Mouse (Mus musculus) heart, embryonic 16.5 days (tissue): ENCODE data around the gene Hsd17b11. TPM values are rescaled to one million over a fixed set of nuclear protein-coding genes. Genes with fewer than 3 reads are reported as not detected.
"Not testable (repeated sequence)": the region's sequence is repeated elsewhere in the genome, so short reads cannot be mapped to it uniquely, and the experiment has no call there.

Source experiments
- ATAC-seq: fragments of 200-750 bp; cut with Nextera tagmentation; replicated peaks from 2 replicates; pipeline ENCODE4 v1.8.0; 2017; ENCODE audit warnings: moderate number of reproducible peaks; ENCODE audit not compliant: insufficient read depth, low FRiP score; ENCODE audit errors: extremely low read depth
- H3K27ac ChIP-seq: fragments of 300-500 bp; sonication (generic); 2 replicates; pipeline ENCODE4 v1.5.1; 2014; ENCODE audit warnings: mild to moderate bottlenecking, low read length, control low read depth, moderate library complexity
- H3K27me3 ChIP-seq: fragments of 300-500 bp; sonication (generic); 2 replicates; pipeline ENCODE4 v1.6.1; 2014; ENCODE audit warnings: low read length, mixed read lengths; ENCODE audit not compliant: control insufficient read depth, insufficient read depth
- H3K36me3 ChIP-seq: fragments of 300-500 bp; sonication (generic); 2 replicates; pipeline ENCODE4 v1.6.1; 2014; ENCODE audit not compliant: control insufficient read depth, insufficient read depth
- H3K4me1 ChIP-seq: fragments of 300-500 bp; sonication (generic); 2 replicates; pipeline ENCODE4 v1.6.1; 2014; ENCODE audit warnings: low read length, mixed read lengths; ENCODE audit not compliant: control insufficient read depth, insufficient read depth
- H3K4me2 ChIP-seq: fragments of 300-500 bp; sonication (generic); 2 replicates; pipeline ENCODE4 v1.6.1; 2014; ENCODE audit warnings: low read depth, mild to moderate bottlenecking, control low read depth, low read length
- H3K4me3 ChIP-seq: fragments of 300-500 bp; sonication (generic); 2 replicates; pipeline ENCODE4 v1.5.1; 2014; ENCODE audit warnings: mild to moderate bottlenecking, control low read depth, low read length
- H3K9ac ChIP-seq: fragments of 300-500 bp; sonication (generic); 2 replicates; pipeline ENCODE4 v1.6.1; 2014; ENCODE audit warnings: low read length, control low read depth
- H3K9me3 ChIP-seq: fragments of 300-500 bp; sonication (generic); replicated peaks from 2 replicates; pipeline ENCODE4 v1.6.1; 2016; ENCODE audit warnings: low read length; ENCODE audit not compliant: control insufficient read depth
- WGBS: fragments of 180-500 bp; shearing (Covaris S2); extraction: QIAGEN DNeasy Blood & Tissue Kit; methylation state at CpG from one replicate; pipeline ENCODE4 v1.1.7; 2014; 5-methylcytosine and 5-hydroxymethylcytosine counted together
- microRNA-seq: library from miRNA; unstranded; fragments of <30 nt; microRNA quantifications from one replicate; pipeline ENCODE4, GENCODE M21; 2017
- polyA plus RNA-seq: library from polyadenylated mRNA; unstranded; fragments of >200 nt; fragmentation: Nextera tagmentation; extraction: Ambion mirVana; gene quantifications from 2 replicates; pipeline ENCODE4 v1.2.1, GENCODE M21; 2015

Hsd17b11 gene
- polyA plus RNA-seq, 1 experiment from 2014 or later: 3.3 TPM

DNA sequence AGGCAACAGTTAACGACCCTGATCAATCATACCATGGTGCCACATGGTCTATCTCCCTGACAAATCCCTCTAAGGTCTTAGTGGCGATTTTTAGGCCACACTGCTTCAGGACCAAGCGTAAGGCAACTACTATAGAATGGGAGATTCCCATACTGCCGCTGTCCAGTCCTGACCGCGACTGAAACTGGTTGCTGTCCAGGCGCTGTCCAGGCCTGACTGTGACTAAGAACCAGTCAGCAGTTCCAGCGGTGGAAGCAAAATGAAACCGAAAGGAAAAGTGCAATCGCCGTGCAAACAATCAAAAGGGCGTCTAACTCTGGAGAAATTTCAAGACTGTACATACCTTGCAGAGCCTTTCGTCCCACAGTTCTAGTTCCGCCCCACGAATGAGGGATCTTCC lies 71.6 kb downstream of the Hsd17b11 start:
- 87% methylated on average over 15 of the region's 15 CpGs for WGBS
- not testable (repeated sequence) for H3K27ac ChIP-seq, H3K4me3 ChIP-seq, H3K4me1 ChIP-seq, H3K27me3 ChIP-seq, H3K9ac ChIP-seq, H3K36me3 ChIP-seq, ATAC-seq, H3K4me2 ChIP-seq, H3K9me3 ChIP-seq

GRCm38 (mm10) chr5:103943183-103943582 lies 78.5 kb downstream of the Hsd17b11 start:
- no peaks in the 10 kb centered on the region for H3K36me3 ChIP-seq
- no peak for ATAC-seq
- no peak overlapping the region for H3K4me3 ChIP-seq
- no peak overlapping the region for H3K27ac ChIP-seq
- WGBS: 65% methylated on average over 6 of the region's 6 CpGs
- H3K4me1 ChIP-seq: peaks cover 6% of the 10 kb centered on the region; the same call in 1 of the 2 replicates
- no peak overlapping the region for H3K9ac ChIP-seq
- H3K9me3 ChIP-seq: no peaks in the 10 kb centered on the region
- H3K4me2 ChIP-seq: no peak overlapping the region
- H3K27me3 ChIP-seq: no peaks in the 10 kb centered on the region

- Histone ChIP-seq H3K9ac (no peak overlapping the region), H3K4me2 (no peak overlapping the region), H3K4me1 (peaks cover 13% of the 10 kb centered on the region; the same call in 1 of the 2 replicates), H3K27me3 (no peaks in the 10 kb centered on the region), H3K36me3 (no peaks in the 10 kb centered on the region), H3K27ac (no peak overlapping the region), H3K9me3 (no peaks in the 10 kb centered on the region), H3K4me3 (no peak overlapping the region)
- no peak for ATAC-seq
- 85% methylated on average over 1 of the region's 1 CpGs for WGBS
These were observed 81.9 kb downstream of the Hsd17b11 start for GRCm38 (mm10) chr5:103939856-103940255.

Small RNAs within 50 kb of the gene (microRNA-seq; reads per million reads assigned to microRNA genes)
- gene Mir5619: 2.7 reads per million, percentile 9 among the genes with 10 or more reads in this experiment

Other genes starting within 250 kb of the Hsd17b11 start
- gene Klhl8, start 110.7 kb downstream of the Hsd17b11 start, polyA plus RNA-seq: 12.3 and 13.8 TPM in 2 replicates
- gene Hsd17b13, start 44.5 kb downstream of the Hsd17b11 start, polyA plus RNA-seq: 0.11 TPM in 1 of 2 replicates, not detected in the other
- gene Nudt9, start 24.4 kb upstream of the Hsd17b11 start, polyA plus RNA-seq: 54.0 and 55.7 TPM in 2 replicates
- gene Gm17660, start 55.7 kb upstream of the Hsd17b11 start, polyA plus RNA-seq: not detected in 2 replicates
- gene Sparcl1, start 91.8 kb upstream of the Hsd17b11 start, polyA plus RNA-seq: 131 and 161 TPM in 2 replicates
- not detected in 2 replicates for gene Dspp, start 148.8 kb upstream of the Hsd17b11 start, polyA plus RNA-seq
- gene Dmp1, start 180.7 kb upstream of the Hsd17b11 start, polyA plus RNA-seq: 0.20 TPM in 1 of 2 replicates, not detected in the other